Mouse (Mus musculus) embryo, embryonic 11 days (tissue): ENCODE results near the gene Olfm4.
A peak's percentile ranks its signal among the peaks of the same experiment; 100 is the strongest.

ENCODE experiments used
- DNase-seq: peaks from one replicate; pipeline ENCODE4 v3.0.0-alpha.2; 2015

The Olfm4 gene

DNA sequence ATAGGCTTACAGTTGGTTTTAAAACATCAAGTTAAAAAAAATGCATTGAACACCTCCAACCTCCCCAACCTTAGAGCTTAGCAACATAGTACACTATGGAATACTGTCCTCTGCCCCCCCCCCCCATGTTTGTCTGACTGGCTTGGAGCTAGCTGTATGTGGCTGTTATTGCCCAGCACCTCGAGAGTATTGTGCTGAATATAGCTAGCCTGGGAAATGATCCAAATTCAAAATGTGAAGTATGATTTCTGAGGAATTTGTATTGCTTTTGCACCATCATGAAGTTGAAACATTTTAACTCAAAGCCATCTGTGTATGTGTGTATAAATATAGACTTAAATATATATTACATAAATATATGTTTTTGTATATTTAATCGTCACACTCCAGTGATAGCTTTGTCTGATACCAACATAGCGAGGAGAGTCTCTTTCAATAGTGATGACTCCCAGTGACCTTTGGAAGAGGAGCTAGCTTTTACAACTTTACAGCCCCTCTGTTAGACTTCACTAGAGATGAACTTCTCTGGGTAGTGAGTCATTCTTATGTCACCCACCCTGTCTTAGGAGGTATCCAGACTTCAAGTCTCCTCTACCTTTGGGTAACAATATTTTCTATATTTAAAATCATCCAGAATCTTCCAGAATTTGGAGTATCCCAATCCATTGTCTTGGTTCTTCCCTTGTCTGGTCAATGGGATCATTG is 45.6 kb downstream of the Olfm4 start:
- no peak for DNase-seq

DNA sequence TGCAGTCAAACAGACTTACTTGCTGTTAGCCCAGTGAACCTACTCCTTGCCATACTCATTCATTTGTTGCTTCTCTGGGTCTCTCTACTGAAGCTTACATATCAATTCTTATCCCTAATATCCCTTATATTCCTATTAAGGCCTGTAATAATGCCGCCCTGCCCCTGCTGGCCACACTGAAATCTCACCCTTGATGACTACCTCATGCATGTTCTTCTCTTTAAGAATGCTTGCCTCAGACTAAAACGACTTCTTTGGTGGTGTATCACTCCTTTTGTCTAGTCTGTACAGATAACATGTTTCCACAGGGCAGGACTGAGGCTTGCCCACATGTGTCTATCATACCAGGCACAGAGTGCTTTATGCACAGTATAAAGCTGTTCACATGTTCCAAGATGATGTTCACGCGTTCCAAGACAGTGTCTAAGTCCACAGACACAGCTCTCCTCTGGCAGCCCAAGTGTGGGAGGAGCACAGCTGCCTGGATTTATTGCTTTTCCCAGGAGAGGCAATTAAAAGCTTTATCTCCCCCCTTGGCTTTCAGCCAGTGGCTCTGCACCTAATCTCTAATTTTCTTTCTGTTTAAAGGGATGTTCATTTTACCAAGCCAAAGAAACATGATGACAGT is 55.9 kb downstream of the Olfm4 start:
- peak; percentile 40 for DNase-seq

DNA sequence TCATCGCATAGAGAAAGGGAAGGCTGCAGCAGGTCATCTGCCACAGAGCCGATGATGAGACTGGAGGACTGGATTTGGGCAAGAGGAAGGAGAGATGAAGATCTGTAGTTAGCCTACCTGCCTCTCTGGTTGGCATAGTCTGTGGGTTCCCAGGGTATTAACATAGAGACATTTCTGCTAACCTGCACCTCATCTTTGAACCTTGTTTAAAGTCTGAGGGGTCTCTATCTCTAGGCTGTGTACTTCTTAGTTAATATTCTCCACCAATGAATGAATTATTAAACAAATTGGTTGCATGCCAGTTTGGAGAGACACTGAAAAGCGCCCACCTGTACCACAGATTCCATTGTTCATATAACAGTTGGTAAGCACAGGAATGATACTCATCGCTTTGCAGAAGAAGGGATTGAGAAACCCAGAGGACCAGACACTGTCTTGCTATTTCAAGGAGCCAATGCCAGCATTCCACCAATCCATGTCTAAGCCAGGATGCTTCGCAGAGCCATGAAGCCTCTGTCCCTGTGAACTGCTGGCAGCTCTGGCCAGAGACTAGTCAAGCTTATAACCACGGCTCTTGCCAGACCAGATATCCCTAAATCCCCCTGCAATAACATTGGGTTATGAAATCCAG is 62.3 kb downstream of the Olfm4 start:
- no peak for DNase-seq

DNA sequence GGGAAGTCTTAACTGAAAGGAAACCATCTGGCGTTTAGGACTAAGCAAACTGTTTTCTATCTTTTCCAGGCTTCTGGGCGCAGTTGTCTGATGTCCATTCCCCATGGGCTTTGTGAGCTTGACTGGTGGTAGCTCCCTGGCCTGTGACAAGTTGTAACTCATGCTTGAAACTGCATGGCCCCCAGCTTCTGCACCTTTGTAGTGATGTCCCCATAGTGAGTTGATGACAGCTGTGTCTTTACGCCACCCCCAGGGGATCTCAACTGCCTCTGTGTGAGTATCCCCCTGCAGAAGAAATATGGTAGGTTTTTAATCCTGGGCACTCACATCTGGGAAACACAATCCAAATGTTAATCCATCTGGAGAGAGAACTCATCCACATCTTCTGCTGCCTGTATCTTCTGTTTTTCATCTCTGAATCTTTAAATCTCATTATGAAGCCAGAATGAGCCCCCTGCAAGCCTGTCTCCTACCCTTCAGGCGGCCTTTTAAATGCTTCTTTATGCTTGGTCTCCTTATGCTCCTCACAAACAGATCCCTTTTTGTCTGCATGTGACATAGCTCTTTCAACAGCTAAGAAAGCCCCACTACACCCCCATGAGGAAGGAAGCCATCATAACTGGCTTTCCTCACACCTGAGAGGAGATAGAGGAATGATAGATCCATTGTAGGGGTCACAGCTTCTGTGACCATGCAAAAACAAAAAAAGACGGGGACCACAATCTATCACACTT is 63.7 kb downstream of the Olfm4 start:
- peak; percentile 27 for DNase-seq

DNA sequence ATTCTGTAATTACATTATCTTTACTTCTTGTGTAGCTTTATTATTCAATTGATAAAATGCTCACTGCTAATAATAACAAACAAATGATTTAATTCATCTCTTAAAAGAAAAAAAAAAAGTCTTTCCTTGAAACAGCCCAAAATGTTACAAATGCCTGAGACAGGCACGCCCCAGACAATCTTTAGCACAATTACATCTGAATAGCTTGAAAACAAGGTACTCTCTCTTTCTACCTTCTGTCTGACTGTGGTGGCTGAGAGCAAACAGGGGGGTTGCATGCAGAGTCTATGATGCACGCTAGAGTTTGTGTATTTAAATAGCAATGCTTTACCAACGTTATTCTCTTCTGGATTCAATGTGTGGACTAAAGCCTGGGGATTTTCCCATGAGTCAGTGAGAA is 71.8 kb downstream of the Olfm4 start:
- DNase-seq = no peak

DNA sequence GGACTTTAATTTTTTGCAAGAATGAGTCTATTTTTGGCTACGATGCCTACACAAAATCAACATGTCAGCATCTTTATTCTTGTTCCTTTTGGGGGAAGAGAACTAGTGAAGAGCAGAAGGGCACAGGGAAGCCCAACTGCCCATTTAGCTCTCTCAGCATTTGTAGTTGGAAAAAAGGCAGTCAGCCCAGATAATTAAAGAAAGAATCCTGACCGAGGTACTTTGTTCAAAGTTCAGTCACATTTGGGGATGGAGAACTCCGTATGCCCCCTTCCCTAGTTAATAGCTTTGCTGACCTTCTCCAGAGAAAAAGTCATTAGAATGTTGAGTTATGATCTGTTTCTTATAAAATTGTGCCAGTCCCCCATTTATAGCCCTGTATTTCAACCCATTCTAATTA is 77.8 kb downstream of the Olfm4 start:
- DNase-seq = no peak

DNA sequence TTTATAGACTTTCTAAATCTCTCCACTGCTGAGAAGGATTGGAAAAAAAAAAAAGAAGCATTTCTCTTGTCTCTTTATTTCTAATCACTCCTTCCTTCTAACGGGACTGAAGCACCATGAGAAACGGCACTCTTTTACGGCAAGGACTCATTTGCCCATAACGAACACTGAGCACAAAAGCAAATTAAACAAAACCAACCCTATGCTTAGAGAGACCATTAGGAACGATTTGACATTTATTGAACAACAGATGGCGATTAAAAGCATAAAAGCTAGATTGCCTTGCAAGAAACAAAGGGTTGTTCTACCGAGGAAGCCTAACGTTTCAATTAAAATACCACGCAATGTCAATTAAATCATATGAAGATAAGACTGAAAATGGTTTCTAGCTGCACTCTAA is 79.0 kb downstream of the Olfm4 start:
- DNase-seq = no peak

DNA sequence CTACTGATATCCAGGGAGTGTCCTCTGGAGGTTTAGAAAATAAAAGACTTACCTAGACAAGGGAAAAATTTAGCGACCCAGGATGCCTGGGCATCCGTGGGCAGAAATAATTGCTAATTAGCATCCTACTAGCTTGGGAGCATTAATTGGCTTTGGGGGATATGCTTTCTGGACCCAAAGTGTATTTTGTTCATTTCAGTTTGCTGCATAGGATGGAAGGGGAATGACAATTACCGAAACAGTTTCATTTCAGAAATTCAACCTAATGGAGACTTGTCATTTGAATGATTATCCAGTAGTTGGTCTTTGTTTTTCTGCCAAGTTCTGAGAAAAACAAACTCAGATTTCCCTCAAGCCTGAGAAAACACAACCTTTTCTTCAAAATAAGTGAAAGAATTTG is 86.7 kb downstream of the Olfm4 start:
- no peak for DNase-seq
